Mouse (Mus musculus): ENCODE data around the gene Pira2.
"Not testable (repeated sequence)": the region's sequence is repeated elsewhere in the genome, so short reads cannot be mapped to it uniquely, and the experiment has no call there.

DNA sequence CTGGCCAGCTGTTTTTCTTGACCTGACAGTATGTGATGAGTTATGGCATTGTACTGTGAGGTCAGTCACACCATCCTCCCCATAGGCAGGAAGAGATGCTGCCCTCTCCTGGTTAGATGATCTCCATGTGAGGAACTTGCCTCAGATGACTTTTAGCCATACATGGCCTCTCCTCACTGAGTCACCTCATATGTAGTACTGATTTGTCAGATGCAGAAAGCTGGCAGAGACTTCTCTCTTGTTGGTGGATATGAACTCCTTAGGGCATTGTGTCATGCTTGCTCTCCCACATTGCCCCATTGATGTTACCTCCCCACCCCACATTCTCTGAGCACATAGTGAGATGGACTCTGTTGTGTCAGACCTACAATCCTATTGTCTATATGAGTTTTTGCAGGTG is 14.2 kb downstream of the Pira2 start:
- not testable (repeated sequence) for TF ChIP-seq CTCF, POLR2A (IDR thresholded peaks at IDR 0.05; ENCODE audit: extremely low read depth, insufficient read depth, low read length)

All from cortical plate, adult 2 months (tissue).